Mouse (Mus musculus) limb, embryonic 13.5 days (tissue): ENCODE measurements around the gene Klhl26. TPM values are rescaled to one million over a fixed set of nuclear protein-coding genes. Genes with fewer than 3 reads are reported as not detected.

Experiments
- ATAC-seq: fragments of 200-750 bp; cut with Nextera tagmentation; 2 replicates; pipeline ENCODE4 v1.8.0; 2017; ENCODE audit warnings: low read depth, moderate number of reproducible peaks, moderate TSS enrichment; ENCODE audit not compliant: low FRiP score
- H3K27ac ChIP-seq: fragments of 300-500 bp; sonication (generic); 2 replicates; pipeline ENCODE4 v1.5.1; 2015; ENCODE audit warnings: inconsistent platforms, mild to moderate bottlenecking, moderate library complexity
- H3K27me3 ChIP-seq: fragments of 300-500 bp; sonication (generic); 2 replicates; pipeline ENCODE4 v1.6.1; 2015; ENCODE audit warnings: mild to moderate bottlenecking, inconsistent platforms
- H3K36me3 ChIP-seq: fragments of 300-500 bp; sonication (generic); 2 replicates; pipeline ENCODE4 v1.6.1; 2015; ENCODE audit warnings: inconsistent platforms, mild to moderate bottlenecking, moderate library complexity
- H3K4me1 ChIP-seq: fragments of 300-500 bp; sonication (generic); 2 replicates; pipeline ENCODE4 v1.6.1; 2015; ENCODE audit warnings: inconsistent platforms
- H3K4me2 ChIP-seq: fragments of 300-500 bp; sonication (generic); replicated peaks from 2 replicates; pipeline ENCODE4 v1.6.1; 2015; ENCODE audit warnings: inconsistent platforms, mild to moderate bottlenecking, moderate library complexity
- H3K4me3 ChIP-seq: fragments of 300-500 bp; sonication (generic); 2 replicates; pipeline ENCODE4 v1.5.1; 2015; ENCODE audit warnings: moderate library complexity, mild to moderate bottlenecking, inconsistent platforms
- H3K9ac ChIP-seq: fragments of 300-500 bp; sonication (generic); 2 replicates; pipeline ENCODE4 v1.6.1; 2015; ENCODE audit warnings: mild to moderate bottlenecking, inconsistent platforms
- H3K9me3 ChIP-seq: fragments of 300-500 bp; sonication (generic); 2 replicates; pipeline ENCODE4 v1.6.1; 2016; ENCODE audit warnings: inconsistent platforms
- WGBS: fragments of 180-500 bp; shearing (Covaris S2); methylation state at CpG from one replicate; pipeline ENCODE4 v1.1.7; 2015; 5-methylcytosine and 5-hydroxymethylcytosine counted together
- polyA plus RNA-seq: library from polyadenylated mRNA; unstranded; fragments of >200 nt; fragmentation: Nextera tagmentation; extraction: Ambion mirVana; gene quantifications from 2 replicates; pipeline ENCODE4 v1.2.1, GENCODE M21; 2015

Gene Klhl26
- polyA plus RNA-seq, 1 experiment from 2014 or later, result 29.0 TPM

DNA sequence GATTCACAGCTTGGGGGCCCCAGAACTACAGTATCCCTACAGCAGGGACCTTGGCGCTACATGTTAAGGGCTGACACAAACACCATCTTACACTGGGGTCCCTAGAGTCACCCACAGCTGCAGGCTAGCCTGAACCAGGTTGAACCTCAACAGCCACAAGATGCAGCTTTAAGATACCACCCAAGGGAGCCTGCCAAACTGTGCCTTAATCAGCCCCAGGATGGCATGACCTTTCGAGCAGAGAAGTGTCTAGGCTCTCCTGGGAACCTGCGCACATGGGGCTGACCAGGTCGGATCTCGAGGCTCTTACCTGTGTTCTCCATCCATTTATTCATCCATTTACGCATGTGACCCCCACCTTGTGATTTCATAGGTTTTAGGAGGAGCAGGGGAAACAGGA, 18.9 kb downstream of the Klhl26 start:
- no peak for ATAC-seq
- no peak overlapping the region for H3K4me2 ChIP-seq
- H3K9ac ChIP-seq, result no peak overlapping the region
- peaks cover 36% of the 10 kb centered on the region for H3K4me1 ChIP-seq
- H3K4me3 ChIP-seq, result no peak overlapping the region
- no peaks in the 10 kb centered on the region for H3K27me3 ChIP-seq
- 92% methylated on average over 6 of the region's 6 CpGs for WGBS
- H3K9me3 ChIP-seq, result 0 out of 2 replicates have a peak, but pooled peaks cover 3% of the 10 kb centered on the region
- no peak overlapping the region for H3K27ac ChIP-seq
- peaks cover 7% of the 10 kb centered on the region for H3K36me3 ChIP-seq

DNA sequence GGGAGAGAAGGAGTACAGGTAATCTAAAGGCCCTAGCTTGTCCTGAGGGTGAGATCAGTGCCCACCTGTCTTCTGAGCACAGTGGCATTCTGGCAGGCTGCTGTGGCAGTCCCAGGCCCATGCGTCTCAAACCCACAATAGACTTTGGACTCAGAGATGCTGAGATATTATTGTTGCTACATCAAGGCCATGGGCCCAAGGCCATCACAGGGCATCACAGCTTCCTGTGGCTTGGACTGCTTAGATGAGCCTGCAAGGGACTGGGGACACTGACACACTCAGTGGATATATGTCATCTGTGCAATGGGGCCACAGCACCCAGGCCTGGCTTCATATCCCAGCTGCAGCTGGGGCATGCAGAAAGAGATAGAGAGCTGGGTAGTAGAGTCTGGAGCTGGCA, 19.8 kb downstream of the Klhl26 start:
- Histone ChIP-seq H3K4me3 (no peak overlapping the region), H3K27me3 (peaks cover 5% of the 10 kb centered on the region; the same call in 1 of the 2 replicates), H3K4me1 (peaks cover 27% of the 10 kb centered on the region), H3K9ac (no peak overlapping the region), H3K9me3 (0 out of 2 replicates have a peak, but pooled peaks cover 3% of the 10 kb centered on the region), H3K27ac (no peak overlapping the region), H3K4me2 (no peak overlapping the region), H3K36me3 (peaks cover 15% of the 10 kb centered on the region)
- 100% methylated on average over 1 of the region's 1 CpGs for WGBS
- ATAC-seq, result no peak

DNA sequence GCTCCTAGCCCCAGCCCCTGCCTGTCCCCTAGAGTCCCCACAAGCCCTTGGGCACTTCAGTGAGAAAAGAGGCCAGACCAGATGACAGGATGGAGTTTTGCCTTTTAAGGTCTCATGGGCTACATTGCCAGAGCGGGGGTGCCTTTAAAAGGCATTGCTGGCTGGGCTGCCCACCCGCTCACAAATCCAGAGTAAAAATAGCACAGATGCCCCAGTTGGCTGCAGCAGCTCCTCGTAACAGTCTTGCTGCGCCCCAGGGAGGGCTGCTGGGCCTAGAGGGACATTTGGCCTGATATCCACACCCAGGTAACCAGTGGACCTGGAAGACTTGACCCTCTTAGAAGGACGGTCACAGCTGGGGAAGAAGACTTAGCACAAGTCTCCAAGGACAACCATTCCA, 22.9 kb downstream of the Klhl26 start:
- Histone ChIP-seq H3K36me3 (peaks cover 30% of the 10 kb centered on the region), H3K27ac (peak overlapping the region; percentile 18; the same call in 1 of the 2 replicates), H3K27me3 (peaks cover 8% of the 10 kb centered on the region; the same call in 1 of the 2 replicates), H3K4me1 (peaks cover 36% of the 10 kb centered on the region), H3K9ac (peak overlapping the region; percentile 35; the same call in 1 of the 2 replicates), H3K4me2 (no peak overlapping the region), H3K9me3 (no peaks in the 10 kb centered on the region), H3K4me3 (no peak overlapping the region)
- WGBS, result 74% methylated on average over 5 of the region's 5 CpGs
- ATAC-seq, result no peak

DNA sequence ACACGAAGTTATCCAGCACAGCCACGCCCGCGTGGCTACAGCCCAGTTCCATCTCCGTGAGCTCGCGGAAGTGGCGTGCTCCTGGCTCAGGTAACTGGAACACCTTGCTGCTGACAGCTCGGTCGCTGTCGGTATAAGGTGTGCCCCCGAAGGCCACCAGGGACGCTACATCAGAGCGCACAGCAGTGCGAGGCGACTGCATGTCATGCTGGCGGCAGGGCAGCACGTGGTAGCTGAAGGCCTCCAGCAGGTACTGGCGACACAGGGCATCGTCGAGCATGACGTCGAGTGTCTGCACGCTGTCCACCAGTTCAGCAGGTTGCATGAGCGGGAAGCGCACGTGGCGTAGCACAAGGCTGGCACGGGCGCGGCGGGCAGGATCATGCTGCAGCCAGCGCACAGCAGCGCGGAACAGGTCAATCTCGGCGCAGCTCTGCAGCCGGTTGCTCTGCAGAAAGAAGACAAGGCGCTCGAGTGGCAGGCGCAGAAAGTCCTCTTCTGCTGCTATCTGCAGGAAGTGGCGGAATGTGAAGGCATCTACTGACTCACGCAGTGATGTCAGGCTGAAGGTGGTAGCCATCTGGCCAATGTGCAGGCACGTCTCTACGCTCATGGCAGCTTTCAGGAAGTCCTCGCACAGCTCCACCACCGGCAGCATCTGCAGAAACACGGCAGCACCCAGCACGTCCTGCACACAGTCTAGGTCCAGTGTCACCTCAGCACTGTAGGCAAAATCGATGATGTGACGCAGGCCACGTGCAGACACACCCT, 24.4 kb downstream of the Klhl26 start:
- peaks cover 8% of the 10 kb centered on the region; the same call in 1 of the 2 replicates for H3K27me3 ChIP-seq
- no peak overlapping the region; the same call in 1 of the 2 replicates for H3K9ac ChIP-seq
- 64% methylated on average over 52 of the region's 52 CpGs for WGBS
- peaks cover 49% of the 10 kb centered on the region for H3K4me1 ChIP-seq
- no peak overlapping the region for H3K4me3 ChIP-seq
- H3K36me3 ChIP-seq, result peaks cover 33% of the 10 kb centered on the region
- no peaks in the 10 kb centered on the region for H3K9me3 ChIP-seq
- no peak for ATAC-seq
- no peak overlapping the region for H3K27ac ChIP-seq
- H3K4me2 ChIP-seq, result no peak overlapping the region

DNA sequence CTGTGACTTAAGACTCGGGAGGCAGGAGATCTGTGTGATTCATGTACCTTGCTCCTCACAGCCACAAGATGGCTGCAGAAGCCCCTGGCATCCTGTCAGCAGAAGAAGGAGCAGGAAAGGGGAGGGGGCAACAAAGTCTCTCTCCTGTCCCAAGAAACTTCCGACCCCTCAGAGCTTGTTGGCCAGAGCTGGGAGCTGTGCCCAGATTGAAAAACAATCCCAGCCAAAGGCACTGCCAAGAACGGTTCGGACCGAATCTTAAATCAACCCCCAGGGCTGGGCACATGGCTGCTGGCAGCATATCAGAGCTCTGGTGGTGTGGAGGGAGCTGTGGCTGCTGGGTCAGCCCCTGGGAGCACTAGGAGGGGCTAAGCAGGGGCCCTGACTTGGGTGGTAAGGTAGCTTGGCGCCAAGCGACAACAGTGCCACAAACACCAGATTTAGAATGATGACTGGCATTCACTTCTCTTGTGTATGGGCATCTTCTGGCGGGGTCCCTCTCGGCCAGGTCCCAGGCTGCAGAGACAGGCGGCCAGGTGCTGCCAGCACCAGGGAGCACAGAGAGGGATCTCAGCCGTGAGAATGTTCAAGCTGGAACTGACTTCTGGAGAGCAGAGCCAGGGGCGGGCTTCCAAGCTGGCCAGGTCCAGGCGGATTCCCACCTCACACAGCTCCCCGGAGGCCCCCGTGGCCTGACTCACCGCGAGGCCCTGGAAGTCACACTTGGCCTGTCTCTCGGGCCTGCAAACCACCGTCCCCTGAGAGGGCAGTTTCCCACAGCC, 28.9 kb downstream of the Klhl26 start:
- WGBS, result 62% methylated on average over 19 of the region's 19 CpGs
- no peaks in the 10 kb centered on the region for H3K9me3 ChIP-seq
- no peak overlapping the region for H3K4me3 ChIP-seq
- peaks cover 8% of the 10 kb centered on the region; the same call in 1 of the 2 replicates for H3K27me3 ChIP-seq
- no peak overlapping the region for H3K4me2 ChIP-seq
- H3K27ac ChIP-seq, result peak overlapping the region; percentile 63
- H3K36me3 ChIP-seq, result peaks cover 33% of the 10 kb centered on the region
- 0 out of 2 replicates have a peak overlapping the region, but pooled peaks have one; percentile 36 for H3K9ac ChIP-seq
- ATAC-seq, result no peak
- peaks cover 37% of the 10 kb centered on the region for H3K4me1 ChIP-seq

DNA sequence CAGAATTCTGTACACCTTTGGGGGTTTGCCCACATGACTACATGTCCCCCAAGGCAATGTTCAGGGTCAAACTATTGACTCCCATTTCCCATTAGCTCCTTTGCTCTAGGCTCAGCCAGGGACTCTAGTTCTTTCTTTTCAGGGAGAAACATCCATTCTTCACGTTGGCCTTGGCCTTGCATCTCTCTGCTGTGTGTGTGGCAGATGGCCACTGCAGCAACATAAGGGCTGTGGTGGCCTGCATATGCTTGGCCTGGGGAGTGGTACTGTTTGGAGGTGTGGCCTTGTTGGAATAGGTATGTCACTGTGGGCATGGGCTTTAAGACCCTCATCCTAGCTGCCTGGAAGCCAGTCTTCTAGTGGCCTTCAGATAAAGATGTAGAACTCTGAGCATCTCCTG, 30.8 kb downstream of the Klhl26 start:
- no peak for ATAC-seq
- Histone ChIP-seq H3K4me1 (peaks cover 37% of the 10 kb centered on the region), H3K4me2 (no peak overlapping the region), H3K27ac (no peak overlapping the region), H3K27me3 (no peaks in the 10 kb centered on the region), H3K36me3 (peaks cover 15% of the 10 kb centered on the region), H3K4me3 (no peak overlapping the region), H3K9me3 (no peaks in the 10 kb centered on the region), H3K9ac (no peak overlapping the region)
- WGBS, result 53% methylated on average over 1 of the region's 1 CpGs

DNA sequence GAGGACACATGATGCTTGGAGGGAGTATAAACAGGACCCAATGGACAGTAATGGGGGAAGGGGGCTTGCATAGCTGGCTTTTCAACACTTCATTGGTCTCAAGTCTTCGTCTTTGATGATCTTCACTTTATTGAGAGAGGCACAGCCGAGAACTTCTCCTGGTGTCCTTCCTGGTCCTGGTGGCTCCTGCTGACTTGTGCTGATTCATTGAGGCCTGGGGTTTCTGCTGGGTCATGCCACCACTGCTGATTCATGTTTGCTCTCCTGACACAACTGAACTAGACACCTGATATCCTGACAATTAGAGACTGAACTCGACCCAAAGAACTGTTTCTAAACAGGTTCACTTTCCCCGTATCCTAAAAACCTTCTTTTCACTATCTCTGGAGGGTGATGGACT, 33.4 kb downstream of the Klhl26 start:
- Histone ChIP-seq H3K9ac (no peak overlapping the region), H3K9me3 (no peaks in the 10 kb centered on the region), H3K4me3 (no peak overlapping the region), H3K4me2 (no peak overlapping the region), H3K27me3 (no peaks in the 10 kb centered on the region), H3K4me1 (peaks cover 26% of the 10 kb centered on the region), H3K36me3 (peaks cover 3% of the 10 kb centered on the region; the same call in 1 of the 2 replicates), H3K27ac (no peak overlapping the region)
- no peak for ATAC-seq
- WGBS, result 81% methylated on average over 4 of the region's 4 CpGs

DNA sequence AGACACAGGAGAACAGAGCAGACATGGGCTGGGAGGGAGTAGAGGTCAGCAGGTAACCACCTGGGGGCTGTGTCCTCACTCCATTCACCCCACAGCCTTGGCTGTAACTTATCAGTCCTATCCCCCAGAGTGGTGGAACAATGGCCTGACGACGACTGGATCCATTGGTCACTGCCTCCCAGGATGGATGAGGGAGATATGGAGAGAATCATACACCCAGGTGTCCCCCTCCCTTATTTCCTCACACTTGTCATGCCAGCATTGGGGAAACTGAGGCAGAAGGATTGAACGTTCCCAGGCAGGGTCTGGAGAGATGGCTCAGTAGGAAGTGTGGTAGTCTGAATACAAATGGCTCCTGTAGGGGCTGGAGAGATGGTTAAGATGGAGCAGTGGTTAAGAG, 35.2 kb downstream of the Klhl26 start:
- no peak overlapping the region for H3K9ac ChIP-seq
- 71% methylated on average over 3 of the region's 3 CpGs for WGBS
- no peaks in the 10 kb centered on the region for H3K36me3 ChIP-seq
- no peaks in the 10 kb centered on the region for H3K27me3 ChIP-seq
- no peak for ATAC-seq
- no peak overlapping the region for H3K4me3 ChIP-seq
- H3K9me3 ChIP-seq, result no peaks in the 10 kb centered on the region
- peaks cover 30% of the 10 kb centered on the region for H3K4me1 ChIP-seq
- H3K4me2 ChIP-seq, result no peak overlapping the region
- no peak overlapping the region for H3K27ac ChIP-seq

DNA sequence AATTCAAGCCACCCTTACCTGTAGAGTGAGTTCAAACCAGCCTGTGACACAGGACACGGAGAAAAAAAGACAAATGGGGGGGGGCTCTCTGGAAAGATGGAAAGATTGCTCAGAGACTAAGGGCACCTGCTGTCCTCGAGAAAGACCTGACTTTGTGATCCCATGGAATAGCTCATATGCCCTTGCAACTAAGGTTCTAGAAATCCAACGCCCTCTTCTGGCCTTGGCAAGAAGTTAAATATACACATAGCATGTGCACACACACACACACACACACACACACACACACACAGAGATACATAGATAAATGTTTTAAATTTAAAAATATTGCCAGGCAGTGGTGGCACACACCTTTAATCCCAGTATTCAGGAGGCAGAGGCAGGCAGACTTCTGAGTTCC, 36.5 kb downstream of the Klhl26 start:
- H3K4me2 ChIP-seq, result peak overlapping the region; percentile 90

DNA sequence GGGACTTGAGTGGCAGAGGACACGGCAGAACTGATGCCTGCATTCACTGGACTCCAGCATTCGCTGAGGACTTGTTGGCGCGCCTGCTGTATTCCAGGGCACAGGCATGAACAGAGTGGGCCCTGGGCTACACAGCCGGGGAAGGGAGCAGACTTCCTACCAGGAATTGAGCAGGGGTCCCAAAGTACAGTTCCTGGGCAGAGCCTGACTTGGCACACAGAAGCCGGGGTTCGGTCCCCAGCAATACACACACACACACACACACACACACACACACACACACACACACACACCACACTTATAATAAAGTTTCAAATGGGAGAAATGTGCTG, 37.0 kb downstream of the Klhl26 start:
- Histone ChIP-seq H3K27me3 (no peaks in the 10 kb centered on the region), H3K27ac (no peak overlapping the region), H3K36me3 (no peaks in the 10 kb centered on the region; the same call in 1 of the 2 replicates), H3K4me3 (peak overlapping the region; percentile 65), H3K4me2 (peak overlapping the region; percentile 90), H3K4me1 (peaks cover 26% of the 10 kb centered on the region), H3K9ac (peak overlapping the region; percentile 71), H3K9me3 (no peaks in the 10 kb centered on the region)
- peak; percentile 78; the same call in 1 of the 2 replicates for ATAC-seq
- WGBS, result 4% methylated on average over 7 of the region's 7 CpGs

More for the DNA sequence above, 36.5 kb downstream of the Klhl26 start:
- peak overlapping the region; percentile 71; the same call in 1 of the 2 replicates for H3K9ac ChIP-seq
- no peaks in the 10 kb centered on the region for H3K27me3 ChIP-seq
- peaks cover 30% of the 10 kb centered on the region for H3K4me1 ChIP-seq
- no peaks in the 10 kb centered on the region; the same call in 1 of the 2 replicates for H3K36me3 ChIP-seq
- WGBS, result 51% methylated on average over 3 of the region's 3 CpGs
- H3K9me3 ChIP-seq, result no peaks in the 10 kb centered on the region
- ATAC-seq, result no peak
- H3K27ac ChIP-seq, result no peak overlapping the region
- peak overlapping the region; percentile 65 for H3K4me3 ChIP-seq

DNA sequence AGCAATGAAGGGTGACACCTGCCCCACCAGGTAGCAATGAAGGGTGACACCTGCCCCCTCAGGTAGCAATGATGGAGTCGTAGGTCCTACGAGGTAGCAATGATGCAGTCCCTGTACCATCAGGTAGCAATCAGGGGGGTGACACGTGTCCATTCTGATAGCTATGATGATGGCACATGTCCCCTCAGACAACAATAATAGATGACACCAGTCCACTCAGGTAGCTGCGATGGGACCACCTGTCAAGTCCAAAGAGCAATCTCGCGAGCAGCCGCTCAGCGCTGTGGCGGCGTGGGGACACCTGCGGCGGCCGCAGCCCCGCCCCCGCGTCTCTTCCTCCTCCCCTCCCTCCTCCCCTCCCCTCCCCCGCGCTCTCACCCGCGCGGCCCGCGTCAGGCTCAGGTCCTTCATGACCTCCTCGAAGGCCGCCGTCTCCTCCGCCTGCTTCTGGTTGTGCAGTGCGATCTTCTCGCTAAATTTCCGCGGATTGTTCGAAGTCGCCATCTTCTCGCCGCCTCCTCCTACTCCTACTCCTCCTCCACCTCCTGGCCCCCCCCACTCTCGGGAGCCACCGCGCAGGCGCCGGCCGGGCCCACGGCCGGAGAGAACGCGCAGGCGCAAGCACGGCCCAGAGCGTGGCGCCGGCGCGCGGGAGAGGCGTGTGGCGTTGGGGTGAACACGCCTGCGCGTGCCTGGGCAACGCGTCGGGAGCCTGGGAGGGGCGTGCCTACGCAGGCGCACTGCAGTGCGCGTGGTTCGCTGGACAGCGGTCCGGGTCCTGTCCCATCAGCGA, 37.5 kb downstream of the Klhl26 start, which contains the start of gene Crtc1:
TSS of gene Crtc1 (minus strand) at position 525 of the 793 bp plus-strand sequence.
- H3K27ac ChIP-seq, result no peak within 1 kb of the TSS
- peak; percentile 97 for ATAC-seq

More for the DNA sequence above, 37.5 kb downstream of the Klhl26 start, which contains the start of gene Crtc1:
- Histone ChIP-seq H3K4me3 (peak within 1 kb of the TSS; percentile 65), H3K36me3 (no peaks in the 10 kb centered on the region; the same call in 1 of the 2 replicates), H3K27me3 (no peaks in the 10 kb centered on the region), H3K4me2 (peak within 1 kb of the TSS; percentile 90), H3K9ac (peak within 1 kb of the TSS; percentile 72), H3K9me3 (no peaks in the 10 kb centered on the region), H3K4me1 (peaks cover 25% of the 10 kb centered on the region)
- WGBS, result under 1% methylated on average over 68 of the region's 70 CpGs
